ENCODE assay signal across 14 mouse cellular contexts in genomic region chr16:90003556-90003955, GRCm38 (mm10).
DNase-seq lines count a peak whose midpoint lies in the region.
"Had no signal": no experiment of that assay in that cellular context is flagged by ENCODE, and none has a peak within 500 bp of the region (broad histone marks: within the 10 kb centered on the region; RNA-seq: fewer than 3 reads in every experiment).

No protein-coding gene starts in this region.

- DNase-seq in cerebellum, adult 11-12 months, result peak; percentile 56
- DNase-seq in cerebellum, postnatal 14 days, result no peak
- DNase-seq in cerebellum, adult 9-11 months, result peak; percentile 64
- DNase-seq in cerebellum, postnatal 4 days (ENCODE audit: low spot score in 2 of 2), result no peak
- peak; percentile 43 to 67 for DNase-seq in layer of hippocampus, postnatal 14 days (ENCODE audit: low spot score in 2 of 2)
- DNase-seq in layer of hippocampus, adult 9-11 months, result no peak
- DNase-seq in kidney, adult 11 months, result no peak
- DNase-seq: adrenal gland, postnatal 10 days; adrenal gland, postnatal 36 days; B cell, adult 2 months; forebrain, postnatal 0 days; gastrocnemius, adult 2 months; gastrocnemius, postnatal 14 days; heart, adult 11 months had no signal

Comparison
In these comparisons a context has a peak if more than half of its experiments do, and no peak if none do; other contexts are left out.
1. DNase-seq: peak in cerebellum, adult 11-12 months (single experiment), cerebellum, adult 9-11 months (single experiment) and layer of hippocampus, postnatal 14 days (2 of 2); none in cerebellum, postnatal 14 days (0 of 2), cerebellum, postnatal 4 days (0 of 2), layer of hippocampus, adult 9-11 months (single experiment) and kidney, adult 11 months (single experiment).